Mouse (Mus musculus) common myeloid progenitor, adult 5-6 weeks (primary cell): ENCODE data around the gene Dnaaf2. TPM values are rescaled to one million over a fixed set of nuclear protein-coding genes. Genes with fewer than 3 reads are reported as not detected.

Experiments
- ATAC-seq: replicated peaks from 2 replicates; pipeline ENCODE4 v1.8.0; 2016; ENCODE audit warnings: low read depth, mild to moderate bottlenecking, moderate TSS enrichment, inconsistent platforms; ENCODE audit not compliant: poor library complexity, severe bottlenecking
- total RNA-seq: library from RNA; stranded (forward); fragments of 200-1000, 187-1606 nt; gene quantifications from 2 replicates; pipeline ENCODE4 v1.2.3, GENCODE M21; 2017

Dnaaf2 gene
- total RNA-seq, 1 experiment from 2014 or later, result 6.5 TPM

GRCm38 (mm10) chr12:69204052-69204833 is 6.0 kb upstream of the Dnaaf2 start, which contains the start of gene Gm49384:
Gm49384 (minus strand) TSS chr12:69204267.
- no peak for ATAC-seq

- no peak for ATAC-seq
These were observed 756 bp upstream of the Dnaaf2 start for GRCm38 (mm10) chr12:69198985-69199384.

- ATAC-seq, result peak; percentile 57
These were observed 658 bp downstream of the Dnaaf2 start for GRCm38 (mm10) chr12:69197378-69198163.

- peak; percentile 78 for ATAC-seq
These were observed 1.5 kb downstream of the Dnaaf2 start, which contains the start of gene Gm49383 for GRCm38 (mm10) chr12:69196444-69197377. Gm49383 (minus strand) TSS chr12:69197104.

- no peak for ATAC-seq
These were observed 5.6 kb downstream of the Dnaaf2 start for GRCm38 (mm10) chr12:69192637-69193036.

GRCm38 (mm10) chr12:69191396-69191795 is 6.8 kb downstream of the Dnaaf2 start:
- no peak for ATAC-seq

GRCm38 (mm10) chr12:69190522-69190921 is 7.7 kb downstream of the Dnaaf2 start:
- ATAC-seq, result peak; percentile 71

GRCm38 (mm10) chr12:69190074-69190473 is 8.2 kb downstream of the Dnaaf2 start:
- ATAC-seq, result no peak

GRCm38 (mm10) chr12:69186811-69187471 is 11.3 kb downstream of the Dnaaf2 start:
- ATAC-seq, result no peak

- ATAC-seq, result no peak
These were observed 12.9 kb downstream of the Dnaaf2 start for GRCm38 (mm10) chr12:69185371-69185770.

- ATAC-seq, result peak; percentile 47
These were observed 13.6 kb downstream of the Dnaaf2 start for GRCm38 (mm10) chr12:69184342-69185295.

GRCm38 (mm10) chr12:69183583-69184308 is 14.5 kb downstream of the Dnaaf2 start, which contains the start of the genes Rpl36al and Mgat2:
Rpl36al (minus strand) TSS chr12:69184083.
Mgat2 (plus strand) TSS chr12:69184157.
- ATAC-seq, result peak; percentile 93

- ATAC-seq, result no peak
These were observed 16.4 kb downstream of the Dnaaf2 start for GRCm38 (mm10) chr12:69181800-69182199.

- ATAC-seq, result no peak
These were observed 18.9 kb downstream of the Dnaaf2 start for GRCm38 (mm10) chr12:69179371-69179770.

- ATAC-seq, result no peak
These were observed 20.7 kb downstream of the Dnaaf2 start for GRCm38 (mm10) chr12:69177526-69177925.

- ATAC-seq, result no peak
These were observed 22.3 kb downstream of the Dnaaf2 start for GRCm38 (mm10) chr12:69175975-69176374.

- ATAC-seq, result no peak
These were observed 26.9 kb downstream of the Dnaaf2 start for GRCm38 (mm10) chr12:69171307-69171706.
